Mouse (Mus musculus) olfactory bulb, adult 2 months (tissue): ENCODE data around the gene Usp12. TPM values are rescaled to one million over a fixed set of nuclear protein-coding genes. Genes with fewer than 3 reads are reported as not detected.

Experiments
- H3K27ac ChIP-seq: fragments of 200-500 bp; 2 replicates; pipeline ENCODE4 v1.5.1; 2012; ENCODE audit warnings: low read depth, low read length; ENCODE audit not compliant: insufficient read depth
- H3K4me1 ChIP-seq: fragments of 200-500 bp; 2 replicates; pipeline ENCODE4 v1.6.1; 2012; ENCODE audit warnings: low read length; ENCODE audit not compliant: control insufficient read depth, insufficient read depth
- H3K4me3 ChIP-seq: fragments of 200-500 bp; 2 replicates; pipeline ENCODE4 v1.5.1; 2012; ENCODE audit warnings: mild to moderate bottlenecking, low read depth, low read length, moderate library complexity; ENCODE audit not compliant: insufficient read depth
- CTCF ChIP-seq: fragments of 200-500 bp; IDR thresholded peaks from 2 replicates; pipeline ENCODE4 v1.5.1; 2012; ENCODE audit warnings: low read depth, mild to moderate bottlenecking, low read length, moderate library complexity; ENCODE audit not compliant: insufficient read depth
- POLR2A ChIP-seq: fragments of 200-500 bp; IDR thresholded peaks from 2 replicates; pipeline ENCODE4 v1.6.1; 2012; ENCODE audit warnings: mild to moderate bottlenecking, low read depth, low read length, moderate library complexity; ENCODE audit not compliant: insufficient read depth
- WGBS: fragments of 180-500 bp; shearing (Covaris S2); methylation state at CpG from one replicate; pipeline ENCODE4 v1.1.7; 2018; 5-methylcytosine and 5-hydroxymethylcytosine counted together
- polyA plus RNA-seq: library from polyadenylated mRNA; stranded (reverse); fragments of >200 nt; gene quantifications from 2 replicates; pipeline ENCODE4 v1.2.4, GENCODE M21; 2012; ENCODE audit warnings: low replicate concordance; ENCODE audit not compliant: missing spikeins, insufficient read depth, insufficient read length

The Usp12 gene
- polyA plus RNA-seq, 1 experiment, result not detected

DNA sequence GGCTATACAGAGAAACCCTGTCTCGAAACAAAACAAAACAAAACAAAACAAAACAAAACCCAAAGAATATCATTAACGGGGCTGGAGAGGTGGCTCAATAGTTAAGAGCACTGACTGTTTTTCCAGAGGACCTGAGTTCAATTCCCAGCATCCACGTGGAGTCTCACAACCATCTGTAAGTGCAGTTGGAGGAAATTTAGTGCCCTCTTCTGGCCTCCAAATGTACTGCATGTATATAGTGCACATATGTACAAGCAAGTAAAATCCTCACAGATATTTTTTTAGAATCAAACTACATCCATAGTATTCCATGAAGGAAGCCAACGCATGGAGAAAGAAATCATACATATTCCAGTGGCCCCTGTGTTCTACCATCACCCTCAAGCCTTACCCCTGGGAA lies 18.6 kb upstream of the Usp12 start:
- WGBS, result 86% methylated on average over 4 of the region's 4 CpGs

DNA sequence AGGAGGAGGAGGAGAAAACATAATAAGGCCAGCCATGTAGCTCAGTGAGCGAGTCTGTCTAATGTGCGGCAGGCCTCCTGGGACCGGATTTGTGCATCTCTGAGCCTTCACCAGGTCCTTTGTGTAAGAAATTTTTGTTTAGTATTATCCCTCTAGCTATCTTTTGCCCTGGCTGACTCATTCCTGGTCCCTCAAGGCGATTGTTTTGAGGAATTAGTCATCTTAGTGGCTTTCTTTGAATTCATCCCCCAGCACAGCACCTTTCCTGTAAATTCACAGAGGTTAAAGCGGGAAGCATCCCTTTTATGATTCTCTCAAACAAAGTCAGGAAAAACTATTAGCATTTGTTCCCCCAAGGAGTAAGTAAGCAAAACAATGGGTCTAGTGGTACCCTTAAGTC lies 18.1 kb upstream of the Usp12 start:
- WGBS, result 65% methylated on average over 5 of the region's 5 CpGs
- H3K4me3 ChIP-seq, result no peak overlapping the region

More for the DNA sequence above, 18.6 kb upstream of the Usp12 start:
- no peaks in the 10 kb centered on the region for H3K4me1 ChIP-seq
- no peak overlapping the region for H3K4me3 ChIP-seq
- no peak overlapping the region for H3K27ac ChIP-seq
- TF ChIP-seq POLR2A (no peak), CTCF (no peak)

DNA sequence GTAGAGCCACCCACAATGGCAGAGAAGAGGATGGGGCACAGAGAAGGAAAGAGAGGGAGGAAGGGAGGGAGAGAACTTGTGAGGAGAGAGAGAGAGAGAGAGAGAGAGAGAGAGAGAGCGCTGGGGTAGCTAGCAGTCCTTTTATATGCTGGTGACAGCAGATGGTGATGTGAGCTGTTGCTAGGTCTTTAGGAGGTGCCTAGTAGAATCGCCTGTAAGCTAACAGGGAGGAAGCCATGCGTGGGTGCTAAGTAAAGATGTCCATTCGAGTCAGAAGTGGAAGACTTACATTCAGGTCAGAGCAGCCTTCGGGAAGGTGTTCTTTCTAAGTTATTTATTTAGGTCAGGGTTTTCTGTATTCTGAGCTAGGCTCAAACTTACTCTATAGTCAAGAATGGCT lies 15.1 kb upstream of the Usp12 start:
- H3K4me1 ChIP-seq, result no peaks in the 10 kb centered on the region
- H3K27ac ChIP-seq, result no peak overlapping the region
- no peak overlapping the region for H3K4me3 ChIP-seq
- TF ChIP-seq POLR2A, result no peak
- TF ChIP-seq CTCF, result no peak
- 84% methylated on average over 5 of the region's 5 CpGs for WGBS

More for the DNA sequence above, 18.1 kb upstream of the Usp12 start:
- no peak overlapping the region for H3K27ac ChIP-seq
- no peaks in the 10 kb centered on the region for H3K4me1 ChIP-seq
- TF ChIP-seq POLR2A (no peak), CTCF (no peak)

DNA sequence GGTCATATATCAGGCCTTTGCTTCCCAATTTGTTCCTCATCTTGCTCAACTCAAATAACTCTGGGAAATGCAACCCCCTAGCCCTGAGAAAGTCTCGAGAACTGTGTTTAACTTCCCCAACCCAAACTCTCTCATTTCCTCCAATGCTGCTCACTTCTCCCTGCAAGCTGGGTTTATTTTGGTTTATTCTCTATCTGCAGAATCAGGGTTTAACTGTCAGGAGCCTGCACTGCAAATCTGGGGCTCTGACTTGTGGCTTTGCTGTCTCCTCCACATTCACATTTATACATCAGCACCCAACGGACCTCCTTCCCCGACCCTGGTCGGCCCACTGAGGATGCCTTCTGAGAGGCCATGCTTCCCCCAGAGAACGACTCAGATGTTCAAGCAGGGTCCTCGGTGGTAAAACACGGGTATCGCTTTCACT lies 11.2 kb upstream of the Usp12 start:
- WGBS, result 75% methylated on average over 8 of the region's 8 CpGs
- Histone ChIP-seq H3K27ac (no peak overlapping the region), H3K4me3 (no peak overlapping the region), H3K4me1 (no peaks in the 10 kb centered on the region)
- TF ChIP-seq CTCF (no peak), POLR2A (no peak)

DNA sequence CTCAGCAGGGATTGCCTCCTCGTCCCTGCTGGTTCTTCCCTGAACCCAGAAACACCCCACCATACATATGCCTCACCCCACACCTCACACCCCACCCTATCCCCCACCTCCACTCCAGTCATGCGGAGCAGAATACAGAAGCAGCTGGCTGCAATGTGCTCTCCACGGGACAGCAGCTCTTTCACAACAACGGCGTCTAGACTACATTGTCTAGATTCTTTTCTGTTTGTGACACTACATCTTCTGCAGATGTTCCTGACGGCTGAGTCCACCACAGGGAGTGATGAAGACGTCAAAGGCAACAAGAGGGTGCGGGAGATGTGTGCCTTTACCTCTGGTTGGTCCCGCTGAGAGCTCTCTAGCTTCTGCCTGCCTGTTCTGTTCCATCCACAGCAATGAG lies 3.2 kb upstream of the Usp12 start:
- TF ChIP-seq CTCF (no peak), POLR2A (no peak)
- WGBS, result 59% methylated on average over 9 of the region's 9 CpGs
- Histone ChIP-seq H3K4me3 (no peak overlapping the region), H3K27ac (no peak overlapping the region), H3K4me1 (peaks cover 5% of the 10 kb centered on the region; the same call in 1 of the 2 replicates)

DNA sequence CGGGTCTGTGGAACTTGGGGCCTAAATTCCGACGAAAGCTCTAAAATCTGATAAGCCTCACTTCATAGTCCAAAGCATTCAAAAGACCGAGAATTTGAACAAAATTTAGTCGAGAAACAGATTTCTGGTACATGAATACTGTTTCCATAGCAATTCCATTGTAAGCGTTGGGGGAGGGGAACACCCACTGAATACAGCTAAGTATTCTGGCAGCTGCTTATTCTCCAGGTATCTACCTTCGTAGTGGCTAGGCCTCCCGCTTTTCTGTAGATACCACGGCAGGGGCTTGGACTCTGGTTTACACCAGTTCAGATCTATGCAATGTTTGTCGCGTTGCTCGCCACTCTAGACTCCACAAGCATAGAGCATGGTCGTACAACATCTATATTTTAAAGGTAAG lies 922 bp upstream of the Usp12 start:
- peaks cover 15% of the 10 kb centered on the region for H3K4me1 ChIP-seq
- WGBS, result 63% methylated on average over 13 of the region's 13 CpGs
- no peak overlapping the region for H3K27ac ChIP-seq
- no peak for TF ChIP-seq POLR2A
- no peak for TF ChIP-seq CTCF
- no peak overlapping the region for H3K4me3 ChIP-seq

DNA sequence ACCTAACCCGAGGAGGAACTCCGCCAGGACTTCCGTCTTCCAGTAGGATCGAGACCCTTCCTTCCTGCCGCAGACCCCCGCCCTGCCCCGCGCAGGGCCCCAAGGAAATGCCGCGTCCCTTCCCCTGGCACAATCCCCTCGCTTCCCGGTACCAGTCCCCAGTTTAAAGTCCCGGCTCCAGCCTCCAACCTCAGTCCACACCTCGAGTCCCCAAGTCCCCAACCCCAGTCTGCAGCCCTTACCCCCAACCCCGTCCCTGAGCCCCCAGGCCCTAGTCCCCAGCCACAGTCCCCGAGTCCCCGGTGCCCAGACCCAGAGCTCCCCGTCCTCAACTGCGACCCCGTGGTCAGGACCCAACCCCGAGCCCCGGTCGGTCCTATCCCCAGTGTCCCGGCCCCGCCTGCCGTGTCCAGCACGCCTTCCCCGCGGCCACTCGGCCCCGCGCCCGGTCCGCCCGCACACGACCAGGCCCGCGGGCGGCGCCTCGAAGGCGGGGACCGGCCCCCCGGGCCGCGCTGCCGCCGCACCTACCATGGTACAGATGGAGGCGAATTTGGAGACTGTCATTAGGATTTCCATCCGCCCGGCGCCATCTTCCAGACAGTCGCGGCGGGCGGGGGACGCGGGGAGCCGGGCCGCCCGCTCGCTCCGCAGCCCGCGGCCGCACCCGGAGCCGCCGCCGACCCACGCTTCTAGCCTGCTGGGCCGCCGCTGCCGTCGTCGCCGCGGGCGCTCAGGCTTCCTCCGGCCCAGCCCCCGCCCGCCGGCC lies 538 bp downstream of the Usp12 start:
- Histone ChIP-seq H3K27ac (peak overlapping the region; percentile 61), H3K4me3 (peak overlapping the region; percentile 99), H3K4me1 (peaks cover 15% of the 10 kb centered on the region)
- 3% methylated on average over 80 of the region's 83 CpGs for WGBS
- no peak; the same call in 1 of the 2 replicates for TF ChIP-seq POLR2A
- TF ChIP-seq CTCF, result no peak

DNA sequence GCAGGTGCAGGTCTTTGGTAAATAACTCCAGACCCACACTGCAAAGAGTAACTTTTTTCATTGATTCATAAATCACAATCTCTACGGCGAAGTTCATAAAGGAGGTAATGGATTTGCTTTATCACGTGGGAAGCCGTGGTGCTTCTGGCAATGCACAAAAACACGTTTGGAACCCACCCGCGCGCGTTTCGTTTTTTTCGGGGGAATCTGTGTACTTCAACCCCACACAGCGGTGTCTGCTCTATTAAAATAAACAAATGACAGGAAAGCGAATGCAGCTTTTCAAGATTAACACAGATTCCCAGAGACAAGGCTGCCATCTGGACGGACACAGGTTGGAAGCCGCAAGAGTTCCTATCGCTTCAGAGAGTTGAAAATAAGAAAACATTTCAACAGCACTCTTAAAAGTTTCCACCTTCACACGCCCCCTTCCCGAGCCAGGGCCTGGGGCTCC lies 1.1 kb downstream of the Usp12 start:
- TF ChIP-seq POLR2A (no peak), CTCF (no peak)
- Histone ChIP-seq H3K27ac (no peak overlapping the region), H3K4me1 (peaks cover 15% of the 10 kb centered on the region), H3K4me3 (peak overlapping the region; percentile 99)
- under 1% methylated on average over 18 of the region's 18 CpGs for WGBS

DNA sequence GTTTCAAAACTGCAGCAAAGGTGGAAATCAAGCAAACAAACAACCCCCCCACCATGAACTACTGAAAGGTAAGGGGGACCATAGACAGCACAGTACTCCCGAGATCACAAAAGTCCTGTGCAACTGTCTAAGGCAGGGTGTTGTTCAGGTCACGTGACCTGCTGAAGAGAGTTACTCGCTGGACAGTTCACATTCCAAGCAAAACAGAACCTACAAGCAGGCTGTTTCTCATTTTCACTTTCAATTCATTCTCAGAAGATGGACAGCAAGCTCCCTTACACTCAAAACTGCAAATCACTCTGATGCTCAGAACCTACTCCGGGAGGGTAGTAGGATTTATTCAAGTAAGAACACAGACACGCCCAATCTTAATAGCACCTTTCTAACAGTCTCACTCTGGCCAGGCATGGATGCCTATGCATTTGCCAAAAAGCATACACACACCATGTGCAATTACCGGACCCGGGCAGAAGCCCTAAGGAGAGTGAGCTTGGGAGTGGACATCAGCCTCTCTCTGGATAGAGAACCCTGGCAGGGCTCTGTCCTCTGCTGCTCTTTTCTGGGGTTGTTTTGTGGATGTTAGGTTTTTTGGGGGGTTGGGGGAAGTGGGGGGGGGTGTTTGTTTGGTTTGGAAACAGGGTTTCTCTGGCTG lies 2.5 kb downstream of the Usp12 start:
- Histone ChIP-seq H3K4me3 (no peak overlapping the region), H3K4me1 (peaks cover 20% of the 10 kb centered on the region), H3K27ac (no peak overlapping the region)
- TF ChIP-seq CTCF (no peak), POLR2A (no peak)
- WGBS, result 68% methylated on average over 7 of the region's 7 CpGs
